Mouse (Mus musculus): ENCODE measurements around the gene Rpl14. TPM values are rescaled to one million over a fixed set of nuclear protein-coding genes. Genes with fewer than 3 reads are reported as not detected.
A peak's percentile ranks its signal among the peaks of the same experiment; 100 is the strongest.

Gene Rpl14
- polyA plus RNA-seq, 1 experiment, result 382 TPM

- DNase-seq (ENCODE audit: extremely low spot score in 1 of 2, low spot score in 1 of 2), result peak; percentile 74 to 94
These were observed 31.7 kb downstream of the Rpl14 start for GRCm38 (mm10) chr9:120602839-120603511.

GRCm38 (mm10) chr9:120603512-120603908, 32.3 kb downstream of the Rpl14 start:
- no peak for DNase-seq (ENCODE audit: extremely low spot score in 1 of 2, low spot score in 1 of 2)

GRCm38 (mm10) chr9:120603956-120604355, 32.7 kb downstream of the Rpl14 start:
- DNase-seq (ENCODE audit: extremely low spot score in 1 of 2, low spot score in 1 of 2), result no peak

GRCm38 (mm10) chr9:120611055-120611454, 39.8 kb downstream of the Rpl14 start:
- no peak for DNase-seq (ENCODE audit: extremely low spot score in 1 of 2, low spot score in 1 of 2)

- no peak for DNase-seq (ENCODE audit: extremely low spot score in 1 of 2, low spot score in 1 of 2)
These were observed 42.8 kb downstream of the Rpl14 start for GRCm38 (mm10) chr9:120614059-120614458.

- DNase-seq (ENCODE audit: extremely low spot score in 1 of 2, low spot score in 1 of 2), result no peak
These were observed 46.9 kb downstream of the Rpl14 start for GRCm38 (mm10) chr9:120618101-120618500.

GRCm38 (mm10) chr9:120619347-120619708, 48.1 kb downstream of the Rpl14 start:
- no peak for DNase-seq (ENCODE audit: extremely low spot score in 1 of 2, low spot score in 1 of 2)

GRCm38 (mm10) chr9:120619709-120620408, 48.6 kb downstream of the Rpl14 start:
- DNase-seq (ENCODE audit: extremely low spot score in 1 of 2, low spot score in 1 of 2), result peak in 1 of 2 experiments; percentile 51

- no peak for DNase-seq (ENCODE audit: extremely low spot score in 1 of 2, low spot score in 1 of 2)
These were observed 49.1 kb downstream of the Rpl14 start for GRCm38 (mm10) chr9:120620409-120620745.

Other genes with a start within 250 kb of the Rpl14 start
- gene Eif1b, start 79.2 kb upstream of the Rpl14 start, polyA plus RNA-seq (2012; rRNA removed), result 150 and 166 TPM in 2 replicates
- 5.7 and 6.0 TPM in 2 replicates for gene Entpd3, start 31.6 kb upstream of the Rpl14 start, polyA plus RNA-seq (2012; rRNA removed)

Data from frontal cortex, adult 2 months (tissue).